ENCODE assay signal across 15 mouse cellular contexts in genomic region chr8:44456336-44456735, GRCm38 (mm10).
DNase-seq lines count a peak whose midpoint lies in the region; ATAC-seq and TF ChIP-seq lines count a peak whose summit lies in the region.
"Had no signal": no experiment of that assay in that cellular context is flagged by ENCODE, and none has a peak within 500 bp of the region (broad histone marks: within the 10 kb centered on the region; RNA-seq: fewer than 3 reads in every experiment).

No protein-coding gene starts in this region.

- peak; percentile 8 for DNase-seq in hindbrain, postnatal 0 days (ENCODE audit: low spot score)
- no peak for DNase-seq in hindbrain, embryonic 10.5 days (ENCODE audit: low spot score)
- peak; percentile 11 for DNase-seq in embryonic facial prominence, embryonic 10.5 days (ENCODE audit: low spot score)
- peak; percentile 36 for DNase-seq in lung, postnatal 36 days
- DNase-seq in layer of hippocampus, adult 9-11 months, result no peak
- DNase-seq in gastrocnemius, postnatal 14 days, result no peak
- DNase-seq: adrenal gland, adult 8-10 months; gastrocnemius, postnatal 10 days; thymus, postnatal 14 days had no signal

- H3K36me3 ChIP-seq in hindbrain, postnatal 0 days (ENCODE audit: insufficient read depth, low read length), result no peaks in the 10 kb centered on the region
- H3K36me3 ChIP-seq in hindbrain, embryonic 10.5 days, result no peaks in the 10 kb centered on the region
- no peaks in the 10 kb centered on the region for H3K36me3 ChIP-seq in embryonic facial prominence, embryonic 10.5 days (replicated peaks)
- H3K36me3 ChIP-seq in intestine, embryonic 16.5 days (ENCODE audit: control insufficient read depth, insufficient read depth, low read length), result no peaks in the 10 kb centered on the region
- no peaks in the 10 kb centered on the region for H3K36me3 ChIP-seq in hindbrain, embryonic 12.5 days
- H3K36me3 ChIP-seq: forebrain, embryonic 12.5 days; liver, embryonic 12.5 days; midbrain, embryonic 10.5 days had no signal

- H3K4me1 ChIP-seq in hindbrain, postnatal 0 days (ENCODE audit: insufficient read depth, low read length), result no peaks in the 10 kb centered on the region
- no peaks in the 10 kb centered on the region for H3K4me1 ChIP-seq in hindbrain, embryonic 10.5 days (replicated peaks)
- peaks cover 5% of the 10 kb centered on the region for H3K4me1 ChIP-seq in embryonic facial prominence, embryonic 10.5 days
- no peaks in the 10 kb centered on the region for H3K4me1 ChIP-seq in intestine, embryonic 16.5 days (ENCODE audit: control insufficient read depth, insufficient read depth, low read length)
- H3K4me1 ChIP-seq in hindbrain, embryonic 12.5 days, result no peaks in the 10 kb centered on the region
- H3K4me1 ChIP-seq: forebrain, embryonic 12.5 days; liver, embryonic 12.5 days; midbrain, embryonic 10.5 days had no signal

- no peaks in the 10 kb centered on the region for H3K9me3 ChIP-seq in hindbrain, postnatal 0 days (ENCODE audit: low read length)
- H3K9me3 ChIP-seq in hindbrain, embryonic 10.5 days, result no peaks in the 10 kb centered on the region
- H3K9me3 ChIP-seq in embryonic facial prominence, embryonic 10.5 days, result no peaks in the 10 kb centered on the region
- H3K9me3 ChIP-seq in intestine, embryonic 16.5 days (ENCODE audit: control insufficient read depth, low read length), result no peaks in the 10 kb centered on the region
- H3K9me3 ChIP-seq in hindbrain, embryonic 12.5 days (replicated peaks), result no peaks in the 10 kb centered on the region
- H3K9me3 ChIP-seq: forebrain, embryonic 12.5 days; liver, embryonic 12.5 days; midbrain, embryonic 10.5 days had no signal

- 82% methylated on average over 7 of the region's 7 CpGs for WGBS in hindbrain, postnatal 0 days
- WGBS in hindbrain, embryonic 10.5 days, result 88% methylated on average over 7 of the region's 7 CpGs
- 72% methylated on average over 7 of the region's 7 CpGs for WGBS in embryonic facial prominence, embryonic 10.5 days
- 76% methylated on average over 7 of the region's 7 CpGs for WGBS in intestine, embryonic 16.5 days
- WGBS in hindbrain, embryonic 12.5 days, result 86% methylated on average over 7 of the region's 7 CpGs

- H3K27ac ChIP-seq in hindbrain, postnatal 0 days, result no peak overlapping the region
- H3K27ac ChIP-seq in hindbrain, embryonic 10.5 days, result no peak overlapping the region
- no peak overlapping the region for H3K27ac ChIP-seq in embryonic facial prominence, embryonic 10.5 days (replicated peaks)
- no peak overlapping the region for H3K27ac ChIP-seq in intestine, embryonic 16.5 days (ENCODE audit: low read length)
- H3K27ac ChIP-seq in hindbrain, embryonic 12.5 days, result no peak overlapping the region
- H3K27ac ChIP-seq: forebrain, embryonic 12.5 days; liver, embryonic 12.5 days; midbrain, embryonic 10.5 days had no signal

- H3K9ac ChIP-seq in hindbrain, postnatal 0 days (replicated peaks; ENCODE audit: low read length), result no peak overlapping the region
- H3K9ac ChIP-seq in intestine, embryonic 16.5 days (ENCODE audit: low read depth, low read length), result no peak overlapping the region
- no peak overlapping the region for H3K9ac ChIP-seq in hindbrain, embryonic 12.5 days
- H3K9ac ChIP-seq: forebrain, embryonic 12.5 days; liver, embryonic 12.5 days had no signal

- no peak overlapping the region for H3K4me2 ChIP-seq in hindbrain, postnatal 0 days (ENCODE audit: low read depth, low read length)
- H3K4me2 ChIP-seq in intestine, embryonic 16.5 days (ENCODE audit: low read depth, low read length), result no peak overlapping the region
- H3K4me2 ChIP-seq in hindbrain, embryonic 12.5 days (replicated peaks), result no peak overlapping the region
- H3K4me2 ChIP-seq: forebrain, embryonic 12.5 days; liver, embryonic 12.5 days had no signal

- intact Hi-C loops in gastrocnemius, postnatal 14 days (cut with DNase I; ENCODE audit: low total_unique reads), result no loop called here

- no peak for TF ChIP-seq CTCF in hindbrain, postnatal 0 days (IDR thresholded peaks at IDR 0.05; ENCODE audit: low read depth)

- no peak overlapping the region for H3K4me3 ChIP-seq in hindbrain, postnatal 0 days (ENCODE audit: low read length)
- no peak overlapping the region for H3K4me3 ChIP-seq in hindbrain, embryonic 10.5 days
- no peak overlapping the region for H3K4me3 ChIP-seq in embryonic facial prominence, embryonic 10.5 days
- H3K4me3 ChIP-seq in intestine, embryonic 16.5 days (ENCODE audit: low read length), result no peak overlapping the region
- no peak overlapping the region for H3K4me3 ChIP-seq in hindbrain, embryonic 12.5 days
- H3K4me3 ChIP-seq: forebrain, embryonic 12.5 days; liver, embryonic 12.5 days; midbrain, embryonic 10.5 days had no signal

- ATAC-seq in hindbrain, postnatal 0 days, result peak; percentile 68
- peak; percentile 98 for ATAC-seq in intestine, embryonic 16.5 days
- no peak for ATAC-seq in hindbrain, embryonic 12.5 days (ENCODE audit: low FRiP score)
- ATAC-seq: liver, embryonic 12.5 days; Patski had no signal

- no peaks in the 10 kb centered on the region for H3K27me3 ChIP-seq in hindbrain, postnatal 0 days (ENCODE audit: insufficient read depth, low read length)
- H3K27me3 ChIP-seq in hindbrain, embryonic 10.5 days (ENCODE audit: insufficient read depth, poor library complexity, severe bottlenecking), result no peaks in the 10 kb centered on the region
- H3K27me3 ChIP-seq in embryonic facial prominence, embryonic 10.5 days (replicated peaks; ENCODE audit: low read depth, poor library complexity, severe bottlenecking), result no peaks in the 10 kb centered on the region
- H3K27me3 ChIP-seq in intestine, embryonic 16.5 days (replicated peaks; ENCODE audit: control insufficient read depth, insufficient read depth, low read length), result no peaks in the 10 kb centered on the region
- H3K27me3 ChIP-seq in hindbrain, embryonic 12.5 days, result no peaks in the 10 kb centered on the region
- H3K27me3 ChIP-seq: forebrain, embryonic 12.5 days; liver, embryonic 12.5 days; Patski had no signal

Comparison
In these comparisons a context has a peak if more than half of its experiments do, and no peak if none do; other contexts are left out.
1. DNase-seq: peak in hindbrain, postnatal 0 days (single experiment), embryonic facial prominence, embryonic 10.5 days (single experiment) and lung, postnatal 36 days (single experiment); none in hindbrain, embryonic 10.5 days (single experiment), layer of hippocampus, adult 9-11 months (single experiment) and gastrocnemius, postnatal 14 days (single experiment).